9 mouse cellular contexts compared by ENCODE assay signal in genomic region chr6:118099311-118099802, GRCm38 (mm10). TPM values are rescaled to one million over a fixed set of nuclear protein-coding genes. Genes with fewer than 3 reads are reported as not detected.
DNase-seq lines count a peak whose midpoint lies in the region; ATAC-seq and TF ChIP-seq lines count a peak whose summit lies in the region.
"Had no signal": no experiment of that assay in that cellular context is flagged by ENCODE, and none has a peak within 500 bp of the region (broad histone marks: within the 10 kb centered on the region; RNA-seq: fewer than 3 reads in every experiment).

No protein-coding gene starts in this region.

- H3K4me3 ChIP-seq in forebrain, postnatal 0 days (ENCODE audit: low read depth, low read length): no peak overlapping the region
- H3K4me3 ChIP-seq in forebrain, embryonic 16.5 days (replicated peaks; ENCODE audit: low read length): no peak overlapping the region
- H3K4me3 ChIP-seq in intestine, embryonic 15.5 days (replicated peaks): no peak overlapping the region
- H3K4me3 ChIP-seq: hindbrain, embryonic 15.5 days had no signal

- H3K27ac ChIP-seq in forebrain, postnatal 0 days (ENCODE audit: low read depth, low read length): no peak overlapping the region
- H3K27ac ChIP-seq in forebrain, embryonic 16.5 days (ENCODE audit: low read length): no peak overlapping the region
- H3K27ac ChIP-seq in intestine, embryonic 15.5 days: no peak overlapping the region
- H3K27ac ChIP-seq: hindbrain, embryonic 15.5 days had no signal

- peak; percentile 54 for ATAC-seq in forebrain, postnatal 0 days
- ATAC-seq in forebrain, embryonic 16.5 days: no peak
- ATAC-seq in cerebellum, adult (ENCODE audit: insufficient number of reproducible peaks, low FRiP score, low TSS enrichment): peak; percentile 96
- peak; percentile 69 for ATAC-seq in intestine, embryonic 15.5 days
- peak; percentile 87 for ATAC-seq in megakaryocyte-erythroid progenitor cell, adult 5-6 weeks (replicated peaks; ENCODE audit: low FRiP score, low TSS enrichment, poor library complexity, severe bottlenecking)

- no peaks in the 10 kb centered on the region for H3K36me3 ChIP-seq in forebrain, postnatal 0 days (ENCODE audit: insufficient read depth)
- no peaks in the 10 kb centered on the region for H3K36me3 ChIP-seq in forebrain, embryonic 16.5 days (ENCODE audit: control insufficient read depth, insufficient read depth)
- H3K36me3 ChIP-seq in intestine, embryonic 15.5 days: no peaks in the 10 kb centered on the region
- H3K36me3 ChIP-seq: hindbrain, embryonic 15.5 days had no signal

- DNase-seq in forebrain, postnatal 0 days: peak; percentile 60
- peak; percentile 35 for DNase-seq in 3T3-L1 (ENCODE audit: low read depth, low spot score)
- no peak for DNase-seq in right cerebral cortex, postnatal 36 days (ENCODE audit: low spot score in 2 of 2)
- no peak for DNase-seq in layer of hippocampus, adult 8-10 months (ENCODE audit: low spot score in 2 of 2)

- H3K9me3 ChIP-seq in forebrain, postnatal 0 days (ENCODE audit: low read length): no peaks in the 10 kb centered on the region
- H3K9me3 ChIP-seq in forebrain, embryonic 16.5 days (ENCODE audit: control insufficient read depth, low read length): no peaks in the 10 kb centered on the region
- H3K9me3 ChIP-seq in intestine, embryonic 15.5 days: no peaks in the 10 kb centered on the region
- H3K9me3 ChIP-seq: hindbrain, embryonic 15.5 days had no signal

- no peaks in the 10 kb centered on the region for H3K4me1 ChIP-seq in forebrain, postnatal 0 days (ENCODE audit: insufficient read depth)
- H3K4me1 ChIP-seq in forebrain, embryonic 16.5 days (replicated peaks; ENCODE audit: control insufficient read depth, insufficient read depth, low read length): no peaks in the 10 kb centered on the region
- no peaks in the 10 kb centered on the region for H3K4me1 ChIP-seq in intestine, embryonic 15.5 days (replicated peaks)
- H3K4me1 ChIP-seq: hindbrain, embryonic 15.5 days had no signal

- H3K27me3 ChIP-seq in forebrain, postnatal 0 days (ENCODE audit: insufficient read depth, low read length): no peaks in the 10 kb centered on the region
- no peaks in the 10 kb centered on the region for H3K27me3 ChIP-seq in forebrain, embryonic 16.5 days (replicated peaks; ENCODE audit: control insufficient read depth, insufficient read depth, low read length)
- H3K27me3 ChIP-seq in intestine, embryonic 15.5 days (replicated peaks): no peaks in the 10 kb centered on the region
- H3K27me3 ChIP-seq: hindbrain, embryonic 15.5 days had no signal

- peak; percentile 71 for TF ChIP-seq CTCF in forebrain, postnatal 0 days (IDR thresholded peaks at IDR 0.05; ENCODE audit: low read depth)

- no peak overlapping the region for H3K9ac ChIP-seq in forebrain, postnatal 0 days
- no peak overlapping the region for H3K9ac ChIP-seq in forebrain, embryonic 16.5 days (replicated peaks; ENCODE audit: low read depth, low read length)
- H3K9ac ChIP-seq in intestine, embryonic 15.5 days: no peak overlapping the region
- H3K9ac ChIP-seq: hindbrain, embryonic 15.5 days had no signal

- WGBS in forebrain, postnatal 0 days: 40% methylated on average over 2 of the region's 2 CpGs
- 50% methylated on average over 2 of the region's 2 CpGs for WGBS in forebrain, embryonic 16.5 days
- WGBS in intestine, embryonic 15.5 days: 47% methylated on average over 2 of the region's 2 CpGs

- H3K4me2 ChIP-seq in forebrain, postnatal 0 days (ENCODE audit: low read depth): no peak overlapping the region
- H3K4me2 ChIP-seq in forebrain, embryonic 16.5 days (ENCODE audit: low read length): no peak overlapping the region
- no peak overlapping the region for H3K4me2 ChIP-seq in intestine, embryonic 15.5 days (replicated peaks)
- H3K4me2 ChIP-seq: hindbrain, embryonic 15.5 days had no signal

RNA-seq across cellular contexts. Expression of gene Csgalnact2, which starts 39.6 kb away (rescaled TPM):
- 18.1 and 20.4 TPM in 2 replicates for total RNA-seq in forebrain, postnatal 0 days (2014; rRNA removed)
- 8.6 and 11.1 TPM in 2 replicates for polyA plus RNA-seq in forebrain, postnatal 0 days (2015; fragmentation: Nextera tagmentation; extraction: Ambion mirVana)
- polyA plus RNA-seq in forebrain, embryonic 16.5 days (2015; fragmentation: Nextera tagmentation; extraction: Ambion mirVana): 11.2 and 12.5 TPM in 2 replicates
- polyA plus RNA-seq in intestine, embryonic 15.5 days (2015; fragmentation: Nextera tagmentation; extraction: Ambion mirVana): 10.4 and 12.1 TPM in 2 replicates
- total RNA-seq in megakaryocyte-erythroid progenitor cell, adult 5-6 weeks (2014; fragmentation: Nextera tagmentation): 34.2 and 37.1 TPM in 2 replicates
- total RNA-seq in megakaryocyte-erythroid progenitor cell, adult 5-6 weeks (2017): 71.7 and 117 TPM in 2 replicates
- total RNA-seq in layer of hippocampus, adult 8-10 months (2022): 10 to 100 TPM; 10.4 to 13.6 (median 12.2) TPM

Comparison
In these comparisons a context has a peak if more than half of its experiments do, and no peak if none do; other contexts are left out.
1. DNase-seq: peak in forebrain, postnatal 0 days (single experiment) and 3T3-L1 (single experiment); none in right cerebral cortex, postnatal 36 days (0 of 2) and layer of hippocampus, adult 8-10 months (0 of 2).